Mouse (Mus musculus): ENCODE data around the gene Atp8a2. TPM values are rescaled to one million over a fixed set of nuclear protein-coding genes. Genes with fewer than 3 reads are reported as not detected.
"Not testable (repeated sequence)": the region's sequence is repeated elsewhere in the genome, so short reads cannot be mapped to it uniquely, and the experiment has no call there.

Atp8a2 gene
- total and polyA plus RNA-seq, 2 experiments from 2014 or later = 5.2 to 115 TPM

- DNase-seq (ENCODE audit: low spot score) = no peak
- H3K9me3 ChIP-seq (replicated peaks; ENCODE audit: control insufficient read depth, low read length) = no peaks in the 10 kb centered on the region
- WGBS = 87% methylated on average over 4 of the region's 4 CpGs
- peaks cover 9% of the 10 kb centered on the region; the same call in 1 of the 2 replicates for H3K4me1 ChIP-seq (ENCODE audit: control insufficient read depth, insufficient read depth)
- no peak for ATAC-seq (ENCODE audit: insufficient read depth, low read depth)
- H3K4me2 ChIP-seq (ENCODE audit: low read depth, low read length) = no peak overlapping the region
- H3K4me3 ChIP-seq (ENCODE audit: low read depth, low read length) = no peak overlapping the region
- TF ChIP-seq EP300 (IDR thresholded peaks at IDR 0.05; ENCODE audit: low read depth) (no peak), CTCF (IDR thresholded peaks at IDR 0.05; ENCODE audit: low read depth) (no peak)
- no peak overlapping the region for H3K9ac ChIP-seq (replicated peaks; ENCODE audit: low read depth, low read length)
- no peaks in the 10 kb centered on the region for H3K36me3 ChIP-seq (replicated peaks; ENCODE audit: control insufficient read depth, insufficient read depth, low read length)
- no peaks in the 10 kb centered on the region for H3K27me3 ChIP-seq (ENCODE audit: control insufficient read depth, insufficient read depth, low read length)
- no peak overlapping the region for H3K27ac ChIP-seq (ENCODE audit: low read depth)
Measured at GRCm38 (mm10) chr14:59720386-59720785, 476.6 kb downstream of the Atp8a2 start.

GRCm38 (mm10) chr14:59716443-59717085 lies 480.4 kb downstream of the Atp8a2 start:
- H3K4me2 ChIP-seq (ENCODE audit: low read depth, low read length); H3K4me1 ChIP-seq (ENCODE audit: control insufficient read depth, insufficient read depth); H3K9me3 ChIP-seq (replicated peaks; ENCODE audit: control insufficient read depth, low read length); H3K27ac ChIP-seq (ENCODE audit: low read depth); DNase-seq (ENCODE audit: low spot score); H3K36me3 ChIP-seq (replicated peaks; ENCODE audit: control insufficient read depth, insufficient read depth, low read length); H3K9ac ChIP-seq (replicated peaks; ENCODE audit: low read depth, low read length); ATAC-seq (ENCODE audit: insufficient read depth, low read depth); H3K4me3 ChIP-seq (ENCODE audit: low read depth, low read length); H3K27me3 ChIP-seq (ENCODE audit: control insufficient read depth, insufficient read depth, low read length): not testable (repeated sequence)
- 74% methylated on average over 3 of the region's 3 CpGs for WGBS

GRCm38 (mm10) chr14:59715695-59716442 lies 481.1 kb downstream of the Atp8a2 start:
- Histone ChIP-seq H3K4me3 (ENCODE audit: low read depth, low read length) (no peak overlapping the region), H3K36me3 (replicated peaks; ENCODE audit: control insufficient read depth, insufficient read depth, low read length) (no peaks in the 10 kb centered on the region), H3K9ac (replicated peaks; ENCODE audit: low read depth, low read length) (no peak overlapping the region), H3K4me2 (ENCODE audit: low read depth, low read length) (no peak overlapping the region), H3K4me1 (ENCODE audit: control insufficient read depth, insufficient read depth) (no peaks in the 10 kb centered on the region), H3K27me3 (ENCODE audit: control insufficient read depth, insufficient read depth, low read length) (no peaks in the 10 kb centered on the region), H3K27ac (ENCODE audit: low read depth) (no peak overlapping the region), H3K9me3 (replicated peaks; ENCODE audit: control insufficient read depth, low read length) (no peaks in the 10 kb centered on the region)
- ATAC-seq (ENCODE audit: insufficient read depth, low read depth) (no peak; the same call in 1 of the 2 replicates), DNase-seq (ENCODE audit: low spot score) (no peak)
- TF ChIP-seq EP300 (IDR thresholded peaks at IDR 0.05; ENCODE audit: low read depth) = no peak
- no peak for TF ChIP-seq CTCF (IDR thresholded peaks at IDR 0.05; ENCODE audit: low read depth)
- 44% methylated on average over 13 of the region's 13 CpGs for WGBS

DNA sequence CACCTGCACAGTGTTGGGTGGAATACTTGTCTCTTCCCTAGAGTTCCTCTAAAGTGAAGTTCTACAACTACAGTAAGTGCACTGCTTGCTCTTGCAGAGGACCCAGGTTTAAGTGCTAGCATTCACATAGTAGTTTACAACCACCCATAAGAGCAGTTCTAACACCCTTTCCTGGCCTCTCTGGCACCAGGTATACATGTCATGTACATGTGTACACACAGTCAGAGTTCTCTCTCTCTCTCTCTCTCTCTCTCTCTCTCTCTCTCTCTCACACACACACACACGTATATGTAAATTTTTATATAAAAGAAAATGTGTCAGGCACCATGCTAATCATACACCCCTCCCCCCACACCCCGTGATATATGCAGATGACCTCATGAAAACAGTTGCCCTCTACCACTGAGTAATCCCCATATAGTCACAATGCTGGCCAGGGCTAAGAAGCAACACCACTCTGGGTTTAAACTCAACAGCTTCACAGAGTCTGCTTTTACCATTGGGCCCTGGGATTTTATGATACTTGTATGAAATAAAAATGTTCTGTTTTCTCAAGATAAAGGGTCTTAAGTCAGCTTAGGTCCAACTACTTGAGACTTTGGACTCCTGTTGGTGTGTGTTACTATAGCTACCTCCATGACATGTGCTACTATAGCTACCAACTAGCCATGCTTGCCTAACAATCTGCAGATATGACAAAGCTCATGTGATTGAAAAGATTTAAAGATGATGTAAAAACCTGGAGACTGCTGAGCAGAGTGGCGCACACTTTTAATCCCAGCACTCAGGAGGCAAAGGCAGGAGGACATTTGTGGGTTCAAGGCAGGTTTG lies 487.3 kb downstream of the Atp8a2 start:
- Histone ChIP-seq H3K27me3 (ENCODE audit: control insufficient read depth, insufficient read depth, low read length) (no peaks in the 10 kb centered on the region), H3K9ac (replicated peaks; ENCODE audit: low read depth, low read length) (no peak overlapping the region), H3K4me1 (ENCODE audit: control insufficient read depth, insufficient read depth) (no peaks in the 10 kb centered on the region), H3K4me2 (ENCODE audit: low read depth, low read length) (no peak overlapping the region), H3K27ac (ENCODE audit: low read depth) (no peak overlapping the region), H3K9me3 (replicated peaks; ENCODE audit: control insufficient read depth, low read length) (no peaks in the 10 kb centered on the region), H3K4me3 (ENCODE audit: low read depth, low read length) (no peak overlapping the region), H3K36me3 (replicated peaks; ENCODE audit: control insufficient read depth, insufficient read depth, low read length) (no peaks in the 10 kb centered on the region)
- DNase-seq (ENCODE audit: low spot score) (no peak), ATAC-seq (ENCODE audit: insufficient read depth, low read depth) (no peak)
- 68% methylated on average over 3 of the region's 3 CpGs for WGBS
- TF ChIP-seq EP300 (IDR thresholded peaks at IDR 0.05; ENCODE audit: low read depth) (no peak), CTCF (IDR thresholded peaks at IDR 0.05; ENCODE audit: low read depth) (no peak)

DNA sequence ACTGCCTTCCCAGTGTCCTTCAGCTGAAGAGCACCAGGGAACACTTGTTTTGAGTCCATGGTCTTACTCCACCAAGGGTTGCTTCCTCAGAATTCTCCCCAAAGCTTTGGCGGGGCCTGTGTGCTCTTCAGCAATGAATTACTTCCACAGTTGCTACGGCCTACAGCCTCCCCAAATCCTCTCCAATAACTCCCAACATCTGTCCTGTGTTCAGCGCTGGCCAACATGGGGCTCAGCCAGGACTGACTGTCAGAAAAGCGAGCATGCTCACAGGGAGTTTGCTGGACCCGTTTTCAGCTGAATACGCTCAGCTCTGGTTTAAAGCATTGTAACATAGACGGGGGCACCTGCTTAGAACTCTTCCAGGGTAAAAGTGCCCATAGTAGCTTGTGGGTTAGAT lies 489.0 kb downstream of the Atp8a2 start:
- Histone ChIP-seq H3K4me1 (ENCODE audit: control insufficient read depth, insufficient read depth) (no peaks in the 10 kb centered on the region), H3K27ac (ENCODE audit: low read depth) (no peak overlapping the region), H3K36me3 (replicated peaks; ENCODE audit: control insufficient read depth, insufficient read depth, low read length) (no peaks in the 10 kb centered on the region), H3K9ac (replicated peaks; ENCODE audit: low read depth, low read length) (no peak overlapping the region), H3K4me2 (ENCODE audit: low read depth, low read length) (no peak overlapping the region), H3K27me3 (ENCODE audit: control insufficient read depth, insufficient read depth, low read length) (no peaks in the 10 kb centered on the region), H3K9me3 (replicated peaks; ENCODE audit: control insufficient read depth, low read length) (no peaks in the 10 kb centered on the region), H3K4me3 (ENCODE audit: low read depth, low read length) (no peak overlapping the region)
- TF ChIP-seq CTCF (IDR thresholded peaks at IDR 0.05; ENCODE audit: low read depth) (no peak), EP300 (IDR thresholded peaks at IDR 0.05; ENCODE audit: low read depth) (no peak)
- no peak for ATAC-seq (ENCODE audit: insufficient read depth, low read depth)
- no peak for DNase-seq (ENCODE audit: low spot score)
- WGBS = 83% methylated on average over 7 of the region's 7 CpGs

Measured in heart, postnatal 0 days (tissue).